In the genomic region with DNA sequence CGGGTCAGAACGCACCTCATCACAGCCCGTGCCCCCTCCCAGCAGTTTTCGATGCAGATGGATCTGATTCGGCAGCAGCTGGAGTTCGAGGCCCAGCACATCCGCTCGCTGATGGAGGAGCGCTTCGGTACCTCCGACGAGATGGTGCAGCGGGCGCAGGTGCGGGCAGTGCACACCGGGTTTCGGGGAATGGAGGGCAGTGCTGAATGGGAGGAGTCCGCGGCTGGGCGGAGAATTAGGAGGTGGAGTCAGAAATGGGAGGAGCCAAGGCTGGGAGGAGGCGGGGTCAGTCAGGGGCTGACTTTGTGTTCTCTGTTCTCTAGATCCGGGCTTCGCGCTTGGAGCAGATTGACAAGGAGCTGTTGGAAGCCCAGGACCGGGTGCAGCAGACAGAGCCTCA, we compare ENCODE assay signal across 8 mouse cellular contexts. TPM values are rescaled to one million over a fixed set of nuclear protein-coding genes. Genes with fewer than 3 reads are reported as not detected.
A peak's percentile ranks its signal among the peaks of the same experiment; 100 is the strongest.
DNase-seq lines count a peak whose midpoint lies in the region; ATAC-seq and TF ChIP-seq lines count a peak whose summit lies in the region.

No protein-coding gene starts in this region.

- H3K4me1 ChIP-seq in CH12.LX (ENCODE audit: control insufficient read depth in 1 of 2, insufficient read depth in 2 of 2): peaks cover 0 to 9% of the 10 kb centered on the region in 2 experiments; a peak in 3 of 4 replicates
- H3K4me1 ChIP-seq in hindbrain, postnatal 0 days (ENCODE audit: insufficient read depth, low read length): peaks cover 19% of the 10 kb centered on the region
- H3K4me1 ChIP-seq in lung, embryonic 16.5 days (replicated peaks; ENCODE audit: control insufficient read depth, insufficient read depth, low read length): peaks cover 17% of the 10 kb centered on the region
- H3K4me1 ChIP-seq in cerebellum, adult 2 months (ENCODE audit: control insufficient read depth, insufficient read depth, low read length): peaks cover 22% of the 10 kb centered on the region

- no peak for TF ChIP-seq CTCF in CH12.LX (conservative IDR thresholded peaks at IDR 0.05 in 1 of 2, IDR thresholded peaks at IDR 0.05 in 1 of 2; ENCODE audit: low read depth in 2 of 2, low read length in 2 of 2)
- no peak for TF ChIP-seq CTCF in hindbrain, postnatal 0 days (IDR thresholded peaks at IDR 0.05; ENCODE audit: low read depth)
- TF ChIP-seq CTCF in cerebellum, adult 2 months (IDR thresholded peaks at IDR 0.05; ENCODE audit: borderline replicate concordance, insufficient read depth, low read depth, low read length): no peak

- no peak overlapping the region for H3K9ac ChIP-seq in CH12.LX (ENCODE audit: insufficient read depth, low read depth)
- no peak overlapping the region for H3K9ac ChIP-seq in hindbrain, postnatal 0 days (replicated peaks; ENCODE audit: low read length)
- H3K9ac ChIP-seq in lung, embryonic 16.5 days (ENCODE audit: low read length): no peak overlapping the region

- no peak overlapping the region for H3K27ac ChIP-seq in CH12.LX (ENCODE audit: insufficient read depth, low read depth)
- H3K27ac ChIP-seq in hindbrain, postnatal 0 days: peak overlapping the region; percentile 20; the same call in 1 of the 2 replicates
- H3K27ac ChIP-seq in lung, embryonic 16.5 days (ENCODE audit: low read length): no peak overlapping the region
- no peak overlapping the region for H3K27ac ChIP-seq in cerebellum, adult 2 months (ENCODE audit: insufficient read depth, low read length)

- no peak for ATAC-seq in hindbrain, postnatal 0 days
- ATAC-seq in lung, embryonic 16.5 days (ENCODE audit: low read depth): peak; percentile 17; the same call in 1 of the 2 replicates

- TF ChIP-seq EP300 in CH12.LX (IDR thresholded peaks at IDR 0.05; ENCODE audit: low read length): no peak

- peak overlapping the region in 1 of 3 experiments; percentile 2 for H3K4me3 ChIP-seq in CH12.LX (replicated peaks in 1 of 3; ENCODE audit: low read depth in 2 of 3, low read length in 2 of 3, poor library complexity in 1 of 3)
- H3K4me3 ChIP-seq in hindbrain, postnatal 0 days (ENCODE audit: low read length): no peak overlapping the region
- H3K4me3 ChIP-seq in lung, embryonic 16.5 days (ENCODE audit: low read length): peak overlapping the region; percentile 19
- no peak overlapping the region for H3K4me3 ChIP-seq in cerebellum, adult 2 months (replicated peaks; ENCODE audit: insufficient read depth, low read depth, low read length)

- dilution Hi-C loops in CH12.LX (cut with MboI; ENCODE audit: extremely low pct_ligation_motif_present, extremely low pct_unique_long_range_greater_than_20kb, low sequenced_read_pairs): no loop called here

- TF ChIP-seq RAD21 in CH12.LX (IDR thresholded peaks at IDR 0.05; ENCODE audit: low read depth, low read length): no peak

- peak; percentile 58 for DNase-seq in CH12.LX (ENCODE audit: extremely low read depth)
- peak; percentile 92 for DNase-seq in ZHBTc4 (ENCODE audit: low read depth, low spot score)
- DNase-seq in hindbrain, postnatal 0 days (ENCODE audit: low spot score): no peak
- DNase-seq in spleen, adult 18-20 months: peak; percentile 47 to 58
- no peak for DNase-seq in cerebellum, adult 2 months
- no peak for DNase-seq in gastrocnemius, postnatal 4 days (ENCODE audit: low spot score in 2 of 2)
- DNase-seq in urinary bladder, adult 2 months (ENCODE audit: low spot score): no peak

- in situ Hi-C loops in CH12.LX (cut with MboI; ENCODE audit: low pct_ligation_motif_present, low pct_unique_long_range_greater_than_20kb, low sequenced_read_pairs): no loop called here

- H3K36me3 ChIP-seq in CH12.LX (replicated peaks in 1 of 2; ENCODE audit: control insufficient read depth in 1 of 2, insufficient read depth in 1 of 2, low read length in 1 of 2): no peaks in the 10 kb centered on the region
- H3K36me3 ChIP-seq in hindbrain, postnatal 0 days (ENCODE audit: insufficient read depth, low read length): peaks cover 49% of the 10 kb centered on the region
- H3K36me3 ChIP-seq in lung, embryonic 16.5 days (ENCODE audit: control insufficient read depth, insufficient read depth, low read length): no peaks in the 10 kb centered on the region

- 31% methylated on average over 25 of the region's 25 CpGs for whole genome bisulfite sequencing in hindbrain, postnatal 0 days
- 8% methylated on average over 25 of the region's 25 CpGs for WGBS in lung, embryonic 16.5 days
- WGBS in cerebellum, adult 2 months: 52% methylated on average over 25 of the region's 25 CpGs

- no peaks in the 10 kb centered on the region for H3K9me3 ChIP-seq in CH12.LX (replicated peaks; ENCODE audit: low read length)
- no peaks in the 10 kb centered on the region for H3K9me3 ChIP-seq in hindbrain, postnatal 0 days (ENCODE audit: low read length)
- no peaks in the 10 kb centered on the region for H3K9me3 ChIP-seq in lung, embryonic 16.5 days (ENCODE audit: control insufficient read depth, low read length)

- H3K79me2 ChIP-seq in CH12.LX (replicated peaks; ENCODE audit: control insufficient read depth, extremely low read depth, insufficient read depth, poor library complexity, severe bottlenecking): no peaks in the 10 kb centered on the region

- H3K4me2 ChIP-seq in CH12.LX (ENCODE audit: insufficient read depth, low read depth, poor library complexity, severe bottlenecking): peak overlapping the region; percentile 1; the same call in 1 of the 2 replicates
- H3K4me2 ChIP-seq in hindbrain, postnatal 0 days (ENCODE audit: low read depth, low read length): no peak overlapping the region
- peak overlapping the region; percentile 19 for H3K4me2 ChIP-seq in lung, embryonic 16.5 days (ENCODE audit: low read depth, low read length)

- H3K27me3 ChIP-seq in CH12.LX (replicated peaks): peaks cover 83% of the 10 kb centered on the region
- H3K27me3 ChIP-seq in hindbrain, postnatal 0 days (ENCODE audit: insufficient read depth, low read length): no peaks in the 10 kb centered on the region
- peaks cover 43% of the 10 kb centered on the region for H3K27me3 ChIP-seq in lung, embryonic 16.5 days (ENCODE audit: control insufficient read depth, insufficient read depth, low read depth, low read length)
- H3K27me3 ChIP-seq in cerebellum, adult 2 months (ENCODE audit: control insufficient read depth, insufficient read depth, low read length): no peaks in the 10 kb centered on the region

- TF ChIP-seq POLR2A in CH12.LX (IDR thresholded peaks at IDR 0.05; ENCODE audit: low read depth, low read length): no peak
- no peak for TF ChIP-seq POLR2A in cerebellum, adult 2 months (IDR thresholded peaks at IDR 0.05; ENCODE audit: borderline replicate concordance, insufficient read depth, low read length)

RNA-seq across cellular contexts. Expression of a gene that starts 9.1 kb away (rescaled TPM):
- total RNA-seq in CH12.LX (2012; rRNA removed) (0.13 TPM in 2 replicates), CH12.LX (2014; rRNA removed) (not detected in 2 replicates)
- polyA plus RNA-seq in CH12.LX (2012; ENCODE audit: insufficient read length, low read depth): 0.04 and 0.07 TPM in 2 replicates
- total RNA-seq in hindbrain, postnatal 0 days (2014; rRNA removed): 358 and 374 TPM in 2 replicates
- 81.3 and 97.6 TPM in 2 replicates for polyA plus RNA-seq in hindbrain, postnatal 0 days (2015; fragmentation: Nextera tagmentation; extraction: Ambion mirVana)
- polyA plus RNA-seq in lung, embryonic 16.5 days (2015; fragmentation: Nextera tagmentation; extraction: Ambion mirVana): 0.67 and 0.88 TPM in 2 replicates
- 67.1 and 69.1 TPM in 2 replicates for polyA plus RNA-seq in cerebellum, adult 2 months (2012; rRNA removed)
- total RNA-seq in gastrocnemius, postnatal 4 days (2021): 1 to 10 TPM in 1 of 2 experiments, under 1 TPM in 1; 0.73 to 2.1 TPM
- polyA plus RNA-seq in urinary bladder, adult 2 months (2012; rRNA removed): 0.76 and 1.4 TPM in 2 replicates

RNA-seq across cellular contexts. Expression of a gene that starts 12.6 kb away (rescaled TPM):
- total RNA-seq in CH12.LX (2012; rRNA removed): 4,610 and 5,342 TPM in 2 replicates
- 2,343 and 2,739 TPM in 2 replicates for total RNA-seq in CH12.LX (2014; rRNA removed)
- polyA plus RNA-seq in CH12.LX (2012; ENCODE audit: insufficient read length, low read depth): 2,279 and 2,754 TPM in 2 replicates
- 1,031 and 1,483 TPM in 2 replicates for total RNA-seq in hindbrain, postnatal 0 days (2014; rRNA removed)
- polyA plus RNA-seq in hindbrain, postnatal 0 days (2015; fragmentation: Nextera tagmentation; extraction: Ambion mirVana): 676 and 682 TPM in 2 replicates
- polyA plus RNA-seq in lung, embryonic 16.5 days (2015; fragmentation: Nextera tagmentation; extraction: Ambion mirVana): 915 and 939 TPM in 2 replicates
- polyA plus RNA-seq in cerebellum, adult 2 months (2012; rRNA removed): 1,303 and 1,454 TPM in 2 replicates
- total RNA-seq in gastrocnemius, postnatal 4 days (2021): 1,000 to 10,000 TPM; 1,165 to 1,300 TPM
- polyA plus RNA-seq in urinary bladder, adult 2 months (2012; rRNA removed): 3,215 and 3,453 TPM in 2 replicates

RNA-seq across cellular contexts. Expression of a gene that starts 15.5 kb away (rescaled TPM):
- total RNA-seq in CH12.LX (2012; rRNA removed): 46.8 and 59.7 TPM in 2 replicates
- 35.6 and 37.5 TPM in 2 replicates for total RNA-seq in CH12.LX (2014; rRNA removed)
- 34.6 and 38.9 TPM in 2 replicates for polyA plus RNA-seq in CH12.LX (2012; ENCODE audit: insufficient read length, low read depth)
- total RNA-seq in hindbrain, postnatal 0 days (2014; rRNA removed): 28.9 and 36.0 TPM in 2 replicates
- 35.7 and 38.4 TPM in 2 replicates for polyA plus RNA-seq in hindbrain, postnatal 0 days (2015; fragmentation: Nextera tagmentation; extraction: Ambion mirVana)
- 49.2 and 51.8 TPM in 2 replicates for polyA plus RNA-seq in lung, embryonic 16.5 days (2015; fragmentation: Nextera tagmentation; extraction: Ambion mirVana)
- 49.7 and 51.1 TPM in 2 replicates for polyA plus RNA-seq in cerebellum, adult 2 months (2012; rRNA removed)
- total RNA-seq in gastrocnemius, postnatal 4 days (2021): 10 to 100 TPM; 16.7 to 17.6 TPM
- polyA plus RNA-seq in urinary bladder, adult 2 months (2012; rRNA removed): 41.8 and 45.6 TPM in 2 replicates

RNA-seq across cellular contexts. Expression of a gene that starts 24.4 kb away (rescaled TPM):
- total RNA-seq in CH12.LX (2012; rRNA removed) (1.1 and 1.3 TPM in 2 replicates), CH12.LX (2014; rRNA removed) (not detected in 2 replicates)
- polyA plus RNA-seq in CH12.LX (2012; ENCODE audit: insufficient read length, low read depth): 0.46 TPM in 1 of 2 replicates, not detected in the other
- 3.8 and 6.7 TPM in 2 replicates for total RNA-seq in hindbrain, postnatal 0 days (2014; rRNA removed)
- polyA plus RNA-seq in hindbrain, postnatal 0 days (2015; fragmentation: Nextera tagmentation; extraction: Ambion mirVana): 11.0 and 11.8 TPM in 2 replicates
- polyA plus RNA-seq in lung, embryonic 16.5 days (2015; fragmentation: Nextera tagmentation; extraction: Ambion mirVana): 4.2 and 4.3 TPM in 2 replicates
- polyA plus RNA-seq in cerebellum, adult 2 months (2012; rRNA removed): 13.7 and 14.1 TPM in 2 replicates
- total RNA-seq in gastrocnemius, postnatal 4 days (2021): 1 to 10 TPM; 1.0 to 1.5 TPM
- 9.5 and 9.9 TPM in 2 replicates for polyA plus RNA-seq in urinary bladder, adult 2 months (2012; rRNA removed)

RNA-seq across cellular contexts. Expression of a gene that starts 24.9 kb away (rescaled TPM):
- total RNA-seq in CH12.LX (2012; rRNA removed): 1.7 and 5.0 TPM in 2 replicates
- total RNA-seq in CH12.LX (2014; rRNA removed): 0.20 and 0.48 TPM in 2 replicates
- polyA plus RNA-seq in CH12.LX (2012; ENCODE audit: insufficient read length, low read depth): 5.2 and 7.5 TPM in 2 replicates
- 3.7 TPM in 2 replicates for total RNA-seq in hindbrain, postnatal 0 days (2014; rRNA removed)
- polyA plus RNA-seq in hindbrain, postnatal 0 days (2015; fragmentation: Nextera tagmentation; extraction: Ambion mirVana): 5.2 and 5.5 TPM in 2 replicates
- polyA plus RNA-seq in lung, embryonic 16.5 days (2015; fragmentation: Nextera tagmentation; extraction: Ambion mirVana): 15.6 and 17.0 TPM in 2 replicates
- polyA plus RNA-seq in cerebellum, adult 2 months (2012; rRNA removed): 9.0 and 10.3 TPM in 2 replicates
- 1 to 10 TPM; 2.7 to 4.1 TPM for total RNA-seq in gastrocnemius, postnatal 4 days (2021)
- polyA plus RNA-seq in urinary bladder, adult 2 months (2012; rRNA removed): 7.7 and 18.0 TPM in 2 replicates

Comparison
In these comparisons a context has a peak if more than half of its experiments do, and no peak if none do; other contexts are left out.
1. DNase-seq: peak in CH12.LX (single experiment), ZHBTc4 (single experiment) and spleen, adult 18-20 months (2 of 2); none in hindbrain, postnatal 0 days (single experiment), cerebellum, adult 2 months (0 of 2), gastrocnemius, postnatal 4 days (0 of 2) and urinary bladder, adult 2 months (single experiment).
2. RNA of a gene that starts 9.1 kb away (polyA plus RNA-seq): 81.3 to 97.6 TPM in hindbrain, postnatal 0 days and 67.1 to 69.1 TPM in cerebellum, adult 2 months; 0.67 to 0.88 TPM in lung, embryonic 16.5 days, 0.76 to 1.4 TPM in urinary bladder, adult 2 months and 0.04 to 0.07 TPM in CH12.LX; every median in the first group is over 10 times any median in the second.